Mouse (Mus musculus): ENCODE data around the gene Rbm47.

DNA sequence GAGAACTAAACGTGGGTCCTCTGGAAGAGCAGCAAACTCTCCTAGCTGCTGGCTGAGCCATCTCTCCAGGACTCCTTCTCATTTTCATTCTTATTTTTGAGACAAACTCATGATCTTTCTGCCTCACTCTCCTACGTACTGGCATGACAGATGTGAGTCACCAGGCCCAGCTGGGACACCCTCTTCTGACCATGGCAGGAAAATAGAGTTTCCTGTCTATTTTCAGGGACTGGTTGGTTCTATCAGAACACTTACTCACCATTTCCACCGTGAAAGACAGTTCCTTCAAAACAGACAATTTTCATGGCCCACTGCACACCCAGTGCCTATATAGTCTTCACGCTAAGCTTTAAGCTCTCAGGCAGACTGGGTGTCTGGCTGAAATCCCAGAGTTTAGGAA is 35.7 kb downstream of the Rbm47 start:
- TF ChIP-seq CTCF (IDR thresholded peaks at IDR 0.05; ENCODE audit: low read depth, low read length) (no peak), POLR2A (IDR thresholded peaks at IDR 0.05; ENCODE audit: extremely low read depth, insufficient read depth, low read length) (no peak)
